Mouse (Mus musculus): ENCODE measurements at regions not wholly inside any gene's neighbourhood (a gene's known extent, or its start where the extent isn't known, plus 50 kb on each side); places are given as distances from the start of the nearest gene placed in this dataset.

GRCm38 (mm10) chr8:79562071-79562581 lies 77.3 kb upstream of the Otud4 start:
- Histone ChIP-seq H3K4me1 (ENCODE audit: control insufficient read depth, insufficient read depth, low read length) (peaks cover 3% of the 10 kb centered on the region), H3K27ac (ENCODE audit: insufficient read depth, low read depth, low read length) (peak overlapping the region; percentile 92), H3K4me3 (ENCODE audit: insufficient read depth, low read depth, low read length) (no peak overlapping the region)
- TF ChIP-seq POLR2A (IDR thresholded peaks at IDR 0.05; ENCODE audit: insufficient read depth, low read depth, low read length) = no peak
- no peak for TF ChIP-seq CTCF (IDR thresholded peaks at IDR 0.05; ENCODE audit: insufficient read depth, low read depth, low read length)
- WGBS = 31% methylated on average over 11 of the region's 11 CpGs

GRCm38 (mm10) chr8:79561269-79562063 lies 78.0 kb upstream of the Otud4 start:
- TF ChIP-seq CTCF (IDR thresholded peaks at IDR 0.05; ENCODE audit: insufficient read depth, low read depth, low read length) (no peak), POLR2A (IDR thresholded peaks at IDR 0.05; ENCODE audit: insufficient read depth, low read depth, low read length) (no peak)
- Histone ChIP-seq H3K4me3 (ENCODE audit: insufficient read depth, low read depth, low read length) (no peak overlapping the region), H3K27ac (ENCODE audit: insufficient read depth, low read depth, low read length) (peak overlapping the region; percentile 92), H3K4me1 (ENCODE audit: control insufficient read depth, insufficient read depth, low read length) (peaks cover 3% of the 10 kb centered on the region)
- 38% methylated on average over 9 of the region's 9 CpGs for WGBS

- WGBS = 88% methylated on average over 6 of the region's 6 CpGs
- H3K27ac ChIP-seq (ENCODE audit: insufficient read depth, low read depth, low read length) = no peak overlapping the region
- peaks cover 3% of the 10 kb centered on the region for H3K4me1 ChIP-seq (ENCODE audit: control insufficient read depth, insufficient read depth, low read length)
- TF ChIP-seq CTCF (IDR thresholded peaks at IDR 0.05; ENCODE audit: insufficient read depth, low read depth, low read length) (no peak), POLR2A (IDR thresholded peaks at IDR 0.05; ENCODE audit: insufficient read depth, low read depth, low read length) (no peak)
- no peak overlapping the region for H3K4me3 ChIP-seq (ENCODE audit: insufficient read depth, low read depth, low read length)
Measured at GRCm38 (mm10) chr8:79559516-79559915, 79.9 kb upstream of the Otud4 start.

GRCm38 (mm10) chr8:79554311-79554710 lies 85.1 kb upstream of the Otud4 start:
- Histone ChIP-seq H3K4me3 (ENCODE audit: insufficient read depth, low read depth, low read length) (no peak overlapping the region), H3K4me1 (ENCODE audit: control insufficient read depth, insufficient read depth, low read length) (no peaks in the 10 kb centered on the region), H3K27ac (ENCODE audit: insufficient read depth, low read depth, low read length) (no peak overlapping the region)
- TF ChIP-seq POLR2A (IDR thresholded peaks at IDR 0.05; ENCODE audit: insufficient read depth, low read depth, low read length) (no peak), CTCF (IDR thresholded peaks at IDR 0.05; ENCODE audit: insufficient read depth, low read depth, low read length) (no peak)
- 80% methylated on average over 2 of the region's 4 CpGs for WGBS

- Histone ChIP-seq H3K4me3 (ENCODE audit: insufficient read depth, low read depth, low read length) (no peak overlapping the region), H3K4me1 (ENCODE audit: control insufficient read depth, insufficient read depth, low read length) (no peaks in the 10 kb centered on the region), H3K27ac (ENCODE audit: insufficient read depth, low read depth, low read length) (no peak overlapping the region)
- 88% methylated on average over 2 of the region's 2 CpGs for WGBS
- no peak for TF ChIP-seq CTCF (IDR thresholded peaks at IDR 0.05; ENCODE audit: insufficient read depth, low read depth, low read length)
- TF ChIP-seq POLR2A (IDR thresholded peaks at IDR 0.05; ENCODE audit: insufficient read depth, low read depth, low read length) = no peak
Measured at GRCm38 (mm10) chr8:79550151-79550550, 89.3 kb upstream of the Otud4 start.

GRCm38 (mm10) chr8:79548156-79548555 lies 91.3 kb upstream of the Otud4 start:
- 89% methylated on average over 6 of the region's 6 CpGs for WGBS
- H3K4me1 ChIP-seq (ENCODE audit: control insufficient read depth, insufficient read depth, low read length) = no peaks in the 10 kb centered on the region
- TF ChIP-seq POLR2A (IDR thresholded peaks at IDR 0.05; ENCODE audit: insufficient read depth, low read depth, low read length) (no peak), CTCF (IDR thresholded peaks at IDR 0.05; ENCODE audit: insufficient read depth, low read depth, low read length) (no peak)
- no peak overlapping the region for H3K27ac ChIP-seq (ENCODE audit: insufficient read depth, low read depth, low read length)
- H3K4me3 ChIP-seq (ENCODE audit: insufficient read depth, low read depth, low read length) = no peak overlapping the region

- H3K4me3 ChIP-seq (ENCODE audit: insufficient read depth, low read depth, low read length) = no peak overlapping the region
- 94% methylated on average over 5 of the region's 5 CpGs for WGBS
- no peak overlapping the region for H3K27ac ChIP-seq (ENCODE audit: insufficient read depth, low read depth, low read length)
- H3K4me1 ChIP-seq (ENCODE audit: control insufficient read depth, insufficient read depth, low read length) = no peaks in the 10 kb centered on the region
- TF ChIP-seq CTCF (IDR thresholded peaks at IDR 0.05; ENCODE audit: insufficient read depth, low read depth, low read length) (no peak), POLR2A (IDR thresholded peaks at IDR 0.05; ENCODE audit: insufficient read depth, low read depth, low read length) (no peak)
Measured at GRCm38 (mm10) chr8:79545866-79546373, 93.5 kb upstream of the Otud4 start.

GRCm38 (mm10) chr8:79542461-79542860 lies 97.0 kb upstream of the Otud4 start:
- H3K4me1 ChIP-seq (ENCODE audit: control insufficient read depth, insufficient read depth, low read length) = no peaks in the 10 kb centered on the region
- no peak overlapping the region for H3K27ac ChIP-seq (ENCODE audit: insufficient read depth, low read depth, low read length)
- WGBS = 49% methylated on average over 2 of the region's 2 CpGs
- no peak overlapping the region for H3K4me3 ChIP-seq (ENCODE audit: insufficient read depth, low read depth, low read length)
- TF ChIP-seq POLR2A (IDR thresholded peaks at IDR 0.05; ENCODE audit: insufficient read depth, low read depth, low read length) (no peak), CTCF (IDR thresholded peaks at IDR 0.05; ENCODE audit: insufficient read depth, low read depth, low read length) (no peak)

GRCm38 (mm10) chr8:79540053-79540452 lies 99.4 kb upstream of the Otud4 start:
- 91% methylated on average over 4 of the region's 4 CpGs for WGBS
- Histone ChIP-seq H3K27ac (ENCODE audit: insufficient read depth, low read depth, low read length) (no peak overlapping the region), H3K4me3 (ENCODE audit: insufficient read depth, low read depth, low read length) (no peak overlapping the region), H3K4me1 (ENCODE audit: control insufficient read depth, insufficient read depth, low read length) (no peaks in the 10 kb centered on the region)
- TF ChIP-seq CTCF (IDR thresholded peaks at IDR 0.05; ENCODE audit: insufficient read depth, low read depth, low read length) (no peak), POLR2A (IDR thresholded peaks at IDR 0.05; ENCODE audit: insufficient read depth, low read depth, low read length) (no peak)

Data from olfactory bulb, adult 2 months (tissue).